Mouse (Mus musculus): ENCODE measurements around the gene Hps4. TPM values are rescaled to one million over a fixed set of nuclear protein-coding genes. Genes with fewer than 3 reads are reported as not detected.

The Hps4 gene
- polyA plus RNA-seq, 1 experiment: 66.3 TPM

DNA sequence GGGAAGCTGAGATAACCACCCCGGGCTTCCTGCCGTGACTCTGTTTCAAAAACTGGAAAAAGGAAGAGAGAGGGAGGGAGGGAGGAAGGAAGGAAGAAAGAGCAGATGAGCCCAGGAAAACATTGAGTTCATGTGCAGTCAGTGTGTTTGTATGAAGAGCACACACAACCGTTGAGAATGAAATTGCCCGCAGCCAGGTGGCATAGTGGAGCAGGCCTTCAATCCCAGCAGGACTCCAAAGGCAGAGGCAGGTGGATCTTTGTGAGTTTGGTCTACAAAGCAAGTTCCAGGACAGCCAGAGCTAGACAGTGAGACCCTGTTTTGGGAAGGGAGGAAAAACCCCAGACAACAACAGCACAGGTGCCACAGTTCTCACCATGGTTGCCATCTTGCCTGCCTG, 24.5 kb downstream of the Hps4 start:
- TF ChIP-seq POLR2A (IDR thresholded peaks at IDR 0.05; ENCODE audit: low read depth, low read length) (no peak), CTCF (IDR thresholded peaks at IDR 0.05; ENCODE audit: extremely low read depth, insufficient read length, insufficient replicate concordance, low read depth, low read length) (no peak)
- H3K4me1 ChIP-seq (ENCODE audit: control insufficient read depth, insufficient read depth, insufficient read length, low read length): no peaks in the 10 kb centered on the region
- H3K36me3 ChIP-seq (ENCODE audit: control insufficient read depth, insufficient read depth, low read length): peaks cover 37% of the 10 kb centered on the region
- 89% methylated on average over 4 of the region's 4 CpGs for WGBS
- no peaks in the 10 kb centered on the region for H3K27me3 ChIP-seq (ENCODE audit: control insufficient read depth, insufficient read depth, low read length)
- no peak overlapping the region for H3K4me3 ChIP-seq (ENCODE audit: low read depth, low read length)
- H3K27ac ChIP-seq (ENCODE audit: insufficient read depth, low read depth, low read length): no peak overlapping the region

DNA sequence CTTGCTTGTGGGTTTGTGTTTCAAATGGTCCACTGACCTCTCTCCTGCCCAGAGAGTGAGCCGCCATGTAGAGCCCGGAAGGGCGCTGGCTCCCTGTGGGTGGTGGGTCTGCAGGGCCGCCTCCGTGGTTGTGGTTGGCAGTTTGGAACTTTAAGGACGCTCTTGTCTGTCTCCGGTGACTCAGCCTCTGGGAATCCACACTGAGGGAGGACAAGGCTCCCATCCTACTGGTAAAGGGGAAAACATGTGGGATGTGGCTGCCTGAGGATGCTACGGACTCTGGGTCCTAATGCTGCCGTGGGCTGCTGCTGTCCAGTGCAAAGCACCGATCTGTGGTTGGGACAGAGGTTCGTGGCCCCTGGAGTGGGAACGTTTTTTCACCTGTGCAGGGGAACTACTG, 25.0 kb downstream of the Hps4 start:
- H3K4me3 ChIP-seq (ENCODE audit: low read depth, low read length): no peak overlapping the region
- no peak for TF ChIP-seq POLR2A (IDR thresholded peaks at IDR 0.05; ENCODE audit: low read depth, low read length)
- no peak for TF ChIP-seq CTCF (IDR thresholded peaks at IDR 0.05; ENCODE audit: extremely low read depth, insufficient read length, insufficient replicate concordance, low read depth, low read length)
- H3K36me3 ChIP-seq (ENCODE audit: control insufficient read depth, insufficient read depth, low read length): peaks cover 35% of the 10 kb centered on the region
- no peak overlapping the region for H3K27ac ChIP-seq (ENCODE audit: insufficient read depth, low read depth, low read length)
- WGBS: 83% methylated on average over 12 of the region's 12 CpGs
- no peaks in the 10 kb centered on the region for H3K27me3 ChIP-seq (ENCODE audit: control insufficient read depth, insufficient read depth, low read length)
- H3K4me1 ChIP-seq (ENCODE audit: control insufficient read depth, insufficient read depth, insufficient read length, low read length): no peaks in the 10 kb centered on the region

DNA sequence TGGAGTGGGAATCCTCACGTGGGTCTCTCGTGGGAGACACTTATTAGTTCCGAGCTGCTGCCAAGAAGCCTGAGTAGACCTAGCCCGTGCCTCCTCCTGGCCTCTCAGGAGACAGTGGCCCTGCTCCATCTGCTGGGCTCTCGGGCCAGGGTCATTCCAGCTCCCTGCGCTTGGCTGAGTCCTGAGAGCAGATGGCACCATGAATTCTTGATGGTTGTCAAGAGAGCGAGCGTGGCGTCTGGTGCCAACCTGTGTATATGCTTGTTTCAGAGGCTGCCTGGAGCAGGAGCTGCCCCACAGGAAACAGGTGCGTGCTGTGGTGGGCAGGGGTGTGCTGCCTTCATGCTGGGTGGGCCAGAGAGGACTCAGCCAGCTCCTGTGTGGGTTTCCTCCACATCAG, 25.8 kb downstream of the Hps4 start:
- TF ChIP-seq CTCF (IDR thresholded peaks at IDR 0.05; ENCODE audit: extremely low read depth, insufficient read length, insufficient replicate concordance, low read depth, low read length) (no peak), POLR2A (IDR thresholded peaks at IDR 0.05; ENCODE audit: low read depth, low read length) (no peak)
- no peak overlapping the region for H3K4me3 ChIP-seq (ENCODE audit: low read depth, low read length)
- 0 out of 2 replicates have a peak overlapping the region, but pooled peaks have one; percentile 24 for H3K27ac ChIP-seq (ENCODE audit: insufficient read depth, low read depth, low read length)
- WGBS: 88% methylated on average over 10 of the region's 10 CpGs
- no peaks in the 10 kb centered on the region for H3K4me1 ChIP-seq (ENCODE audit: control insufficient read depth, insufficient read depth, insufficient read length, low read length)
- H3K27me3 ChIP-seq (ENCODE audit: control insufficient read depth, insufficient read depth, low read length): no peaks in the 10 kb centered on the region
- peaks cover 28% of the 10 kb centered on the region for H3K36me3 ChIP-seq (ENCODE audit: control insufficient read depth, insufficient read depth, low read length)

DNA sequence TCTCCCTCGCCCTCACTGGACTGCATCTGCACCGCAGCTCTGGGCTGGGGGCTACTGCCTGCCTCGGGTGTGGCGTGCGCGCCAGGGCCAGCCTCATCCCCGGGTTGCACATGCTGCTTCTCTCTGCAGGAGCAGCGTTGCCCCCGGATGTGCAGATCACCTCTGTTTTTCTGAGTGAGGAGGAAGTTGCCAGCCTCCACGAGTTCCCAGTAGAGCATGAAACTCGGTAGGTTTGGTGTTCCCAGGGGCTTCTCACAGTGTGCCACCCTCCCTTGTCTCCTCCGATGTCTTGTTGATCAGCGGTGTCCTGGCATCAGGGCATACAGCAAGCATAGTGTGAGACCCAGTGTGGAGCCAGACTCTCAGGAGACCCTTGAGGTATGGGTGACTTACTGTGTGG, 26.4 kb downstream of the Hps4 start:
- WGBS: 84% methylated on average over 13 of the region's 13 CpGs
- Histone ChIP-seq H3K4me3 (ENCODE audit: low read depth, low read length) (no peak overlapping the region), H3K36me3 (ENCODE audit: control insufficient read depth, insufficient read depth, low read length) (peaks cover 25% of the 10 kb centered on the region), H3K27ac (ENCODE audit: insufficient read depth, low read depth, low read length) (no peak overlapping the region), H3K27me3 (ENCODE audit: control insufficient read depth, insufficient read depth, low read length) (no peaks in the 10 kb centered on the region), H3K4me1 (ENCODE audit: control insufficient read depth, insufficient read depth, insufficient read length, low read length) (no peaks in the 10 kb centered on the region)
- no peak for TF ChIP-seq CTCF (IDR thresholded peaks at IDR 0.05; ENCODE audit: extremely low read depth, insufficient read length, insufficient replicate concordance, low read depth, low read length)
- TF ChIP-seq POLR2A (IDR thresholded peaks at IDR 0.05; ENCODE audit: low read depth, low read length): no peak

DNA sequence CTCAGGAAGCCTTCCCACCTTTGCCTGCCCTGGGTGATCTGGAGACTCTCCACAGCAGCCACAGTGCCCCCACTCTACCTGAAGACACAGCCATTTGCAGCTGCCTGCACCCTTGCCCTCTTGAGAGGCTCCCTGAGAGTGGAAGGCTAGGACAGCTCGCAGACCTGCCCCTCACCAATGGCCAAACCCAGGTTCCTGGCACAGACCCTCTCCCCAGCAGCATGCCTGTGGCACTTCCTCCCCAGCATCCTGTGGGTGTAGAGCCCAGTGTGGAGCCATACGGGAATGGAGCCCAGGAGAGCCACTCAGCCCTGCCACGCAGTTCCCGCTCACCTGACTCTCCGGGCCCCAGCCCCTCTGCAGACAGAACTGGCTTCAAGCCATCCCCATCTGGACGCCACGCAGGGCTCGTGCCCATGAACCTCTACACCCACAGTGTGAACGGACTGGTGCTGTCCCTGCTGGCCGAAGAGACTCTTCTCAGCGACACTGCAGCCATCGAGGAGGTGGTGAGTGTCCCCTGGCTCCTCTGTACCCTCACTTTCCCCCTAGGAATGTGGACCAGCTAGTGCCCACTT, 27.4 kb downstream of the Hps4 start:
- Histone ChIP-seq H3K4me1 (ENCODE audit: control insufficient read depth, insufficient read depth, insufficient read length, low read length) (no peaks in the 10 kb centered on the region), H3K36me3 (ENCODE audit: control insufficient read depth, insufficient read depth, low read length) (peaks cover 25% of the 10 kb centered on the region), H3K4me3 (ENCODE audit: low read depth, low read length) (no peak overlapping the region), H3K27me3 (ENCODE audit: control insufficient read depth, insufficient read depth, low read length) (no peaks in the 10 kb centered on the region), H3K27ac (ENCODE audit: insufficient read depth, low read depth, low read length) (no peak overlapping the region)
- TF ChIP-seq POLR2A (IDR thresholded peaks at IDR 0.05; ENCODE audit: low read depth, low read length): no peak
- TF ChIP-seq CTCF (IDR thresholded peaks at IDR 0.05; ENCODE audit: extremely low read depth, insufficient read length, insufficient replicate concordance, low read depth, low read length): no peak
- WGBS: 91% methylated on average over 12 of the region's 12 CpGs

DNA sequence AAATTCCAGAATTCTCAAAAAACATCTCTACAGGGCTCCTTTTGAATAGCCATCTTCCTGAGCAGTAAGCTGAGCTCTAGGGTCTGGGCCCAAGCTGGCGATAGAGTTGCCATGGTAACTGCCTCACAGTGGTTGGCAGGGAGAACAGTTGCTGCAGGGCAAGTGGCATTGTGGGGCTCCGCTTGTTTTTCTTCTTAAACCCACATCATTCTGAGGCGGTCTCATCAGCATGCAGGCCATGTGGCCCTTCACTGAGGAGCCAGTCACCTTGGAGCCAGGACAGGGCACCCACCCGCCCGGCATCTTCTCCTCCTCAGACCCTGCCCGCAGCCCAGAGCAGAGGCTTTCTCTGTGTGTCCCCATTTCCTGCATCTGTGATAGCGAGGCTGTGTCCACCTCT, 29.1 kb downstream of the Hps4 start:
- Histone ChIP-seq H3K4me1 (ENCODE audit: control insufficient read depth, insufficient read depth, insufficient read length, low read length) (no peaks in the 10 kb centered on the region), H3K36me3 (ENCODE audit: control insufficient read depth, insufficient read depth, low read length) (peaks cover 21% of the 10 kb centered on the region), H3K4me3 (ENCODE audit: low read depth, low read length) (no peak overlapping the region), H3K27ac (ENCODE audit: insufficient read depth, low read depth, low read length) (no peak overlapping the region), H3K27me3 (ENCODE audit: control insufficient read depth, insufficient read depth, low read length) (no peaks in the 10 kb centered on the region)
- no peak for TF ChIP-seq POLR2A (IDR thresholded peaks at IDR 0.05; ENCODE audit: low read depth, low read length)
- TF ChIP-seq CTCF (IDR thresholded peaks at IDR 0.05; ENCODE audit: extremely low read depth, insufficient read length, insufficient replicate concordance, low read depth, low read length): no peak
- 87% methylated on average over 7 of the region's 7 CpGs for WGBS

DNA sequence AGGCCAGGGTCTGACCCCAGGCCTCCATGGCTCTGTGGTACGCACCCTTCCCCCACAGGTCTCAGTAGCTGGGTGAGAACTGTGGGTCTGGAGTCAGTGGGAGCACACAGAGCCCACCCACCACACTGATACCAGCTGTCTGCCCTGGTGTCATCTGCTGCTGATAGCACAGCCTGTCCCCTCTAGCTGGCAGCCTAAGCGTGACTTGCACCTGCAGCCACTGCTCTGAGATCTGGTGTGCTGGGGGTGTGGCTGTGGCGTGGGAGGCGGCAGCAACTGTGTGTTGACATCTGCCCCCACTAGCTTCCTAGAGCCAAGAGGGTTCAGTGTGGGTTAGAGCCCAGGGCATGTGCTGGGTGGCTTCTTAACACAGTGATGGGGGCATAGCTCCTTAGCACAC, 33.2 kb downstream of the Hps4 start:
- H3K27ac ChIP-seq (ENCODE audit: insufficient read depth, low read depth, low read length): no peak overlapping the region
- 90% methylated on average over 4 of the region's 4 CpGs for WGBS
- H3K4me3 ChIP-seq (ENCODE audit: low read depth, low read length): no peak overlapping the region
- TF ChIP-seq CTCF (IDR thresholded peaks at IDR 0.05; ENCODE audit: extremely low read depth, insufficient read length, insufficient replicate concordance, low read depth, low read length): no peak
- no peak for TF ChIP-seq POLR2A (IDR thresholded peaks at IDR 0.05; ENCODE audit: low read depth, low read length)
- no peaks in the 10 kb centered on the region for H3K27me3 ChIP-seq (ENCODE audit: control insufficient read depth, insufficient read depth, low read length)
- H3K36me3 ChIP-seq (ENCODE audit: control insufficient read depth, insufficient read depth, low read length): peaks cover 24% of the 10 kb centered on the region
- no peaks in the 10 kb centered on the region for H3K4me1 ChIP-seq (ENCODE audit: control insufficient read depth, insufficient read depth, insufficient read length, low read length)

Data from small intestine, adult 2 months (tissue).